ENCODE assay signal across 8 mouse cellular contexts in genomic region chr5:137287032-137287952, GRCm38 (mm10). TPM values are rescaled to one million over a fixed set of nuclear protein-coding genes. Genes with fewer than 3 reads are reported as not detected.
A peak's percentile ranks its signal among the peaks of the same experiment; 100 is the strongest.
DNase-seq lines count a peak whose midpoint lies in the region; ATAC-seq and TF ChIP-seq lines count a peak whose summit lies in the region.

Gene Ache (plus strand): TSS chr5:137287519.

- TF ChIP-seq CTCF in kidney, adult 2 months (conservative IDR thresholded peaks at IDR 0.05; ENCODE audit: insufficient read depth, insufficient read length, low read depth, low read length) = no peak

- no peak for TF ChIP-seq POLR2A in kidney, adult 2 months (IDR thresholded peaks at IDR 0.05; ENCODE audit: low read depth, low read length)

- ATAC-seq in stomach, embryonic 15.5 days (ENCODE audit: insufficient read depth, low FRiP score, low read depth) = no peak

- WGBS in kidney, adult 2 months = 5% methylated on average over 40 of the region's 40 CpGs
- WGBS in stomach, embryonic 15.5 days = 3% methylated on average over 40 of the region's 40 CpGs

- H3K36me3 ChIP-seq in kidney, adult 2 months (ENCODE audit: control insufficient read depth, insufficient read depth, low read length) = no peaks in the 10 kb centered on the region
- no peaks in the 10 kb centered on the region for H3K36me3 ChIP-seq in stomach, embryonic 15.5 days

- H3K9me3 ChIP-seq in stomach, embryonic 15.5 days = no peaks in the 10 kb centered on the region

- H3K4me1 ChIP-seq in kidney, adult 2 months (ENCODE audit: control insufficient read depth, insufficient read depth, low read length) = no peaks in the 10 kb centered on the region
- peaks cover 25% of the 10 kb centered on the region for H3K4me1 ChIP-seq in stomach, embryonic 15.5 days

- H3K4me2 ChIP-seq in stomach, embryonic 15.5 days = peak within 1 kb of the TSS; percentile 69

- peak within 1 kb of the TSS; percentile 37 for H3K4me3 ChIP-seq in kidney, adult 2 months (ENCODE audit: insufficient read depth, low read depth, low read length)
- peak within 1 kb of the TSS; percentile 43 for H3K4me3 ChIP-seq in stomach, embryonic 15.5 days (replicated peaks)

- no peaks in the 10 kb centered on the region; the same call in 1 of the 2 replicates for H3K27me3 ChIP-seq in kidney, adult 2 months (replicated peaks; ENCODE audit: control insufficient read depth, insufficient read depth, low read length)
- H3K27me3 ChIP-seq in stomach, embryonic 15.5 days (replicated peaks) = peaks cover 33% of the 10 kb centered on the region

- H3K9ac ChIP-seq in stomach, embryonic 15.5 days = peak within 1 kb of the TSS; percentile 26

- no peak within 1 kb of the TSS for H3K27ac ChIP-seq in kidney, adult 2 months (ENCODE audit: insufficient read depth, low read depth, low read length)
- H3K27ac ChIP-seq in stomach, embryonic 15.5 days = no peak within 1 kb of the TSS

- no peak for DNase-seq in kidney, adult 2 months
- DNase-seq in kidney, adult 9 months = no peak
- peak; percentile 87 for DNase-seq in MN1 (ENCODE audit: low spot score)
- peak; percentile 77 for DNase-seq in embryo, embryonic 10 days (ENCODE audit: low spot score)
- DNase-seq in gastrocnemius, postnatal 10 days = peak; percentile 39
- DNase-seq in layer of hippocampus, adult 9-11 months = peak; percentile 79
- DNase-seq in mesoderm, embryonic 11.5 days (ENCODE audit: low read depth, low spot score) = peak; percentile 53

RNA-seq across cellular contexts. Expression of gene Ache, which starts in this region (rescaled TPM):
- polyA plus RNA-seq in kidney, adult 2 months (2012; rRNA removed) = 4.7 and 5.1 TPM in 2 replicates
- total RNA-seq in gastrocnemius, postnatal 10 days (2021) = 10 to 100 TPM; 62.4 to 68.2 TPM
- polyA plus RNA-seq in stomach, embryonic 15.5 days (2015; fragmentation: Nextera tagmentation; extraction: Ambion mirVana) = 9.8 and 12.3 TPM in 2 replicates

Comparison
In these comparisons a context has a peak if more than half of its experiments do, and no peak if none do; other contexts are left out.
1. DNase-seq: peak in MN1 (single experiment), embryo, embryonic 10 days (single experiment), gastrocnemius, postnatal 10 days (single experiment), layer of hippocampus, adult 9-11 months (single experiment) and mesoderm, embryonic 11.5 days (single experiment); none in kidney, adult 2 months (single experiment) and kidney, adult 9 months (single experiment).